Mouse (Mus musculus): ENCODE data around the gene Calm3. TPM values are rescaled to one million over a fixed set of nuclear protein-coding genes. Genes with fewer than 3 reads are reported as not detected.

Calm3 gene
- polyA plus RNA-seq, 1 experiment from 2014 or later: 134 TPM

- Histone ChIP-seq H3K27me3 (ENCODE audit: insufficient read depth, low read length) (no peaks in the 10 kb centered on the region), H3K4me1 (replicated peaks; ENCODE audit: insufficient read depth, low read length) (0 out of 2 replicates have a peak, but pooled peaks cover 5% of the 10 kb centered on the region), H3K9me3 (replicated peaks; ENCODE audit: low read length) (no peaks in the 10 kb centered on the region), H3K9ac (ENCODE audit: low read depth, low read length) (no peak overlapping the region), H3K36me3 (ENCODE audit: insufficient read depth, low read length) (no peaks in the 10 kb centered on the region), H3K4me2 (ENCODE audit: low read length) (no peak overlapping the region), H3K4me3 (replicated peaks; ENCODE audit: low read depth, low read length) (no peak overlapping the region), H3K27ac (no peak overlapping the region)
- no peak for TF ChIP-seq CTCF (IDR thresholded peaks at IDR 0.05; ENCODE audit: low read depth)
- DNase-seq (ENCODE audit: low spot score): no peak
- ATAC-seq (replicated peaks; ENCODE audit: low FRiP score, low read depth): no peak
- 95% methylated on average over 4 of the region's 4 CpGs for WGBS
These were observed 50.5 kb downstream of the Calm3 start for GRCm38 (mm10) chr7:16873392-16873791.

- no peak for TF ChIP-seq CTCF (IDR thresholded peaks at IDR 0.05; ENCODE audit: low read depth)
- Histone ChIP-seq H3K27ac (no peak overlapping the region), H3K9ac (ENCODE audit: low read depth, low read length) (no peak overlapping the region), H3K4me1 (replicated peaks; ENCODE audit: insufficient read depth, low read length) (0 out of 2 replicates have a peak, but pooled peaks cover 5% of the 10 kb centered on the region), H3K4me2 (ENCODE audit: low read length) (no peak overlapping the region), H3K36me3 (ENCODE audit: insufficient read depth, low read length) (no peaks in the 10 kb centered on the region), H3K4me3 (replicated peaks; ENCODE audit: low read depth, low read length) (no peak overlapping the region), H3K27me3 (ENCODE audit: insufficient read depth, low read length) (no peaks in the 10 kb centered on the region), H3K9me3 (replicated peaks; ENCODE audit: low read length) (no peaks in the 10 kb centered on the region)
- DNase-seq (ENCODE audit: low spot score) (no peak), ATAC-seq (replicated peaks; ENCODE audit: low FRiP score, low read depth) (no peak)
- 87% methylated on average over 9 of the region's 9 CpGs for WGBS
These were observed 51.4 kb downstream of the Calm3 start for GRCm38 (mm10) chr7:16872478-16872877.

- H3K4me1 ChIP-seq (replicated peaks; ENCODE audit: insufficient read depth, low read length): 0 out of 2 replicates have a peak, but pooled peaks cover under 1% of the 10 kb centered on the region
- H3K4me3 ChIP-seq (replicated peaks; ENCODE audit: low read depth, low read length): no peak overlapping the region
- H3K9me3 ChIP-seq (replicated peaks; ENCODE audit: low read length): no peaks in the 10 kb centered on the region
- no peaks in the 10 kb centered on the region for H3K36me3 ChIP-seq (ENCODE audit: insufficient read depth, low read length)
- 82% methylated on average over 10 of the region's 10 CpGs for WGBS
- H3K4me2 ChIP-seq (ENCODE audit: low read length): no peak overlapping the region
- TF ChIP-seq CTCF (IDR thresholded peaks at IDR 0.05; ENCODE audit: low read depth): no peak
- no peak overlapping the region for H3K9ac ChIP-seq (ENCODE audit: low read depth, low read length)
- H3K27me3 ChIP-seq (ENCODE audit: insufficient read depth, low read length): no peaks in the 10 kb centered on the region
- ATAC-seq (replicated peaks; ENCODE audit: low FRiP score, low read depth): no peak
- H3K27ac ChIP-seq: no peak overlapping the region
- DNase-seq (ENCODE audit: low spot score): peak; percentile 32
These were observed 52.3 kb downstream of the Calm3 start for GRCm38 (mm10) chr7:16871600-16871999.

GRCm38 (mm10) chr7:16869497-16869896, 54.4 kb downstream of the Calm3 start:
- peak overlapping the region; percentile 13; the same call in 1 of the 2 replicates for H3K4me2 ChIP-seq (ENCODE audit: low read length)
- no peak overlapping the region for H3K27ac ChIP-seq

GRCm38 (mm10) chr7:16867488-16867887, 56.4 kb downstream of the Calm3 start:
- 0 out of 2 replicates have a peak, but pooled peaks cover 14% of the 10 kb centered on the region for H3K36me3 ChIP-seq (ENCODE audit: insufficient read depth, low read length)

More at GRCm38 (mm10) chr7:16869497-16869896, 54.4 kb downstream of the Calm3 start:
- WGBS: 19% methylated on average over 16 of the region's 16 CpGs
- Histone ChIP-seq H3K36me3 (ENCODE audit: insufficient read depth, low read length) (0 out of 2 replicates have a peak, but pooled peaks cover 5% of the 10 kb centered on the region), H3K4me1 (replicated peaks; ENCODE audit: insufficient read depth, low read length) (no peaks in the 10 kb centered on the region), H3K4me3 (replicated peaks; ENCODE audit: low read depth, low read length) (0 out of 2 replicates have a peak overlapping the region, but pooled peaks have one; percentile 8), H3K9me3 (replicated peaks; ENCODE audit: low read length) (no peaks in the 10 kb centered on the region), H3K27me3 (ENCODE audit: insufficient read depth, low read length) (no peaks in the 10 kb centered on the region), H3K9ac (ENCODE audit: low read depth, low read length) (no peak overlapping the region)
- DNase-seq (ENCODE audit: low spot score) (peak; percentile 96), ATAC-seq (replicated peaks; ENCODE audit: low FRiP score, low read depth) (peak; percentile 95)
- no peak for TF ChIP-seq CTCF (IDR thresholded peaks at IDR 0.05; ENCODE audit: low read depth)

More at GRCm38 (mm10) chr7:16867488-16867887, 56.4 kb downstream of the Calm3 start:
- Histone ChIP-seq H3K27ac (no peak overlapping the region), H3K4me1 (replicated peaks; ENCODE audit: insufficient read depth, low read length) (no peaks in the 10 kb centered on the region), H3K9me3 (replicated peaks; ENCODE audit: low read length) (no peaks in the 10 kb centered on the region), H3K27me3 (ENCODE audit: insufficient read depth, low read length) (no peaks in the 10 kb centered on the region), H3K9ac (ENCODE audit: low read depth, low read length) (no peak overlapping the region), H3K4me2 (ENCODE audit: low read length) (no peak overlapping the region), H3K4me3 (replicated peaks; ENCODE audit: low read depth, low read length) (no peak overlapping the region)
- WGBS: 89% methylated on average over 3 of the region's 3 CpGs
- DNase-seq (ENCODE audit: low spot score): no peak
- no peak for TF ChIP-seq CTCF (IDR thresholded peaks at IDR 0.05; ENCODE audit: low read depth)
- ATAC-seq (replicated peaks; ENCODE audit: low FRiP score, low read depth): no peak

Other genes with a start within 250 kb of the Calm3 start
- not detected in 2 replicates for gene Ceacam15, start 248.4 kb downstream of the Calm3 start, polyA plus RNA-seq (2015; fragmentation: Nextera tagmentation; extraction: Ambion mirVana)
- not detected in 2 replicates for gene Ceacam9, start 202.2 kb downstream of the Calm3 start, polyA plus RNA-seq (2015; fragmentation: Nextera tagmentation; extraction: Ambion mirVana)
- 262 and 263 TPM in 2 replicates for gene Ap2s1, start 185.7 kb downstream of the Calm3 start, polyA plus RNA-seq (2015; fragmentation: Nextera tagmentation; extraction: Ambion mirVana)
- gene Slc1a5, start 142.8 kb downstream of the Calm3 start, polyA plus RNA-seq (2015; fragmentation: Nextera tagmentation; extraction: Ambion mirVana): 49.0 and 55.8 TPM in 2 replicates
- gene Strn4, start 108.2 kb downstream of the Calm3 start, polyA plus RNA-seq (2015; fragmentation: Nextera tagmentation; extraction: Ambion mirVana): 65.4 and 71.2 TPM in 2 replicates
- gene Fkrp, start 107.4 kb downstream of the Calm3 start, polyA plus RNA-seq (2015; fragmentation: Nextera tagmentation; extraction: Ambion mirVana): 31.0 and 32.0 TPM in 2 replicates
- gene Prkd2, start 81.2 kb downstream of the Calm3 start, polyA plus RNA-seq (2015; fragmentation: Nextera tagmentation; extraction: Ambion mirVana): 12.8 and 15.1 TPM in 2 replicates
- 3.7 and 4.3 TPM in 2 replicates for gene Dact3, start 48.8 kb downstream of the Calm3 start, polyA plus RNA-seq (2015; fragmentation: Nextera tagmentation; extraction: Ambion mirVana)
- 7.3 and 8.9 TPM in 2 replicates for gene Gng8, start 32.3 kb downstream of the Calm3 start, polyA plus RNA-seq (2015; fragmentation: Nextera tagmentation; extraction: Ambion mirVana)
- 2.2 and 2.3 TPM in 2 replicates for gene Ptgir, start 17.6 kb downstream of the Calm3 start, polyA plus RNA-seq (2015; fragmentation: Nextera tagmentation; extraction: Ambion mirVana)
- 7.0 and 8.1 TPM in 2 replicates for gene Pnmal2, start 20.6 kb upstream of the Calm3 start, polyA plus RNA-seq (2015; fragmentation: Nextera tagmentation; extraction: Ambion mirVana)
- gene Pnmal1, start 35.6 kb upstream of the Calm3 start, polyA plus RNA-seq (2015; fragmentation: Nextera tagmentation; extraction: Ambion mirVana): 0.28 and 0.33 TPM in 2 replicates
- gene Gm42372, start 59.0 kb upstream of the Calm3 start, polyA plus RNA-seq (2015; fragmentation: Nextera tagmentation; extraction: Ambion mirVana): 0.09 and 0.13 TPM in 2 replicates
- 15.7 and 16.9 TPM in 2 replicates for gene Ccdc8, start 68.6 kb upstream of the Calm3 start, polyA plus RNA-seq (2015; fragmentation: Nextera tagmentation; extraction: Ambion mirVana)
- gene Ppp5c, start 103.8 kb upstream of the Calm3 start, polyA plus RNA-seq (2015; fragmentation: Nextera tagmentation; extraction: Ambion mirVana): 82.0 and 95.4 TPM in 2 replicates
- 5.1 and 6.1 TPM in 2 replicates for gene Hif3a, start 138.3 kb upstream of the Calm3 start, polyA plus RNA-seq (2015; fragmentation: Nextera tagmentation; extraction: Ambion mirVana)
- 0.07 TPM in 1 of 2 replicates, not detected in the other for gene Psg16, start 149.9 kb upstream of the Calm3 start, polyA plus RNA-seq (2015; fragmentation: Nextera tagmentation; extraction: Ambion mirVana)
- not detected in 2 replicates for gene Ceacam3, start 226.2 kb upstream of the Calm3 start, polyA plus RNA-seq (2015; fragmentation: Nextera tagmentation; extraction: Ambion mirVana)